Mouse (Mus musculus): ENCODE results near the gene Sel1l. TPM values are rescaled to one million over a fixed set of nuclear protein-coding genes. Genes with fewer than 3 reads are reported as not detected.
A peak's percentile ranks its signal among the peaks of the same experiment; 100 is the strongest.

Sel1l gene
- polyA plus RNA-seq, 1 experiment from 2014 or later, result 94.8 TPM

- H3K9me3 ChIP-seq (ENCODE audit: control insufficient read depth, low read length), result no peaks in the 10 kb centered on the region
- H3K36me3 ChIP-seq (ENCODE audit: control insufficient read depth, insufficient read depth, low read length), result no peaks in the 10 kb centered on the region
- H3K4me1 ChIP-seq (ENCODE audit: control insufficient read depth, insufficient read depth, low read depth, low read length), result peaks cover 17% of the 10 kb centered on the region
- H3K27me3 ChIP-seq (replicated peaks; ENCODE audit: control insufficient read depth, insufficient read depth, low read length), result no peaks in the 10 kb centered on the region
- H3K27ac ChIP-seq (ENCODE audit: low read depth, low read length), result peak overlapping the region; percentile 82
- ATAC-seq, result peak; percentile 67
- peak overlapping the region; percentile 96 for H3K9ac ChIP-seq (ENCODE audit: low read depth, low read length)
- H3K4me3 ChIP-seq (ENCODE audit: low read length), result peak overlapping the region; percentile 97
- whole genome bisulfite sequencing, result 4% methylated on average over 29 of the region's 33 CpGs
- peak overlapping the region; percentile 94 for H3K4me2 ChIP-seq (ENCODE audit: low read length)
Observed at GRCm38 (mm10) chr12:91848394-91849044, 438 bp downstream of the Sel1l start.

- 89% methylated on average over 6 of the region's 6 CpGs for WGBS
- no peak for ATAC-seq
- peaks cover 17% of the 10 kb centered on the region for H3K4me1 ChIP-seq (ENCODE audit: control insufficient read depth, insufficient read depth, low read depth, low read length)
- no peaks in the 10 kb centered on the region for H3K27me3 ChIP-seq (replicated peaks; ENCODE audit: control insufficient read depth, insufficient read depth, low read length)
- H3K4me3 ChIP-seq (ENCODE audit: low read length), result no peak overlapping the region
- peaks cover 3% of the 10 kb centered on the region; the same call in 1 of the 2 replicates for H3K36me3 ChIP-seq (ENCODE audit: control insufficient read depth, insufficient read depth, low read length)
- H3K4me2 ChIP-seq (ENCODE audit: low read length), result no peak overlapping the region
- no peak overlapping the region for H3K9ac ChIP-seq (ENCODE audit: low read depth, low read length)
- H3K9me3 ChIP-seq (ENCODE audit: control insufficient read depth, low read length), result no peaks in the 10 kb centered on the region
- no peak overlapping the region for H3K27ac ChIP-seq (ENCODE audit: low read depth, low read length)
Observed at GRCm38 (mm10) chr12:91846038-91846437, 2.9 kb downstream of the Sel1l start.

GRCm38 (mm10) chr12:91845393-91845792 is 3.6 kb downstream of the Sel1l start:
- H3K36me3 ChIP-seq (ENCODE audit: control insufficient read depth, insufficient read depth, low read length), result peaks cover 9% of the 10 kb centered on the region
- H3K4me1 ChIP-seq (ENCODE audit: control insufficient read depth, insufficient read depth, low read depth, low read length), result peaks cover 17% of the 10 kb centered on the region
- no peaks in the 10 kb centered on the region for H3K27me3 ChIP-seq (replicated peaks; ENCODE audit: control insufficient read depth, insufficient read depth, low read length)
- H3K4me3 ChIP-seq (ENCODE audit: low read length), result no peak overlapping the region
- no peak overlapping the region for H3K4me2 ChIP-seq (ENCODE audit: low read length)
- H3K9ac ChIP-seq (ENCODE audit: low read depth, low read length), result no peak overlapping the region
- no peak for ATAC-seq
- no peaks in the 10 kb centered on the region for H3K9me3 ChIP-seq (ENCODE audit: control insufficient read depth, low read length)
- H3K27ac ChIP-seq (ENCODE audit: low read depth, low read length), result no peak overlapping the region
- WGBS, result 85% methylated on average over 9 of the region's 9 CpGs

- Histone ChIP-seq H3K27me3 (replicated peaks; ENCODE audit: control insufficient read depth, insufficient read depth, low read length) (no peaks in the 10 kb centered on the region), H3K36me3 (ENCODE audit: control insufficient read depth, insufficient read depth, low read length) (peaks cover 15% of the 10 kb centered on the region), H3K27ac (ENCODE audit: low read depth, low read length) (no peak overlapping the region), H3K4me1 (ENCODE audit: control insufficient read depth, insufficient read depth, low read depth, low read length) (peaks cover 17% of the 10 kb centered on the region), H3K4me3 (ENCODE audit: low read length) (no peak overlapping the region), H3K4me2 (ENCODE audit: low read length) (no peak overlapping the region), H3K9ac (ENCODE audit: low read depth, low read length) (no peak overlapping the region), H3K9me3 (ENCODE audit: control insufficient read depth, low read length) (no peaks in the 10 kb centered on the region)
- no peak for ATAC-seq
- 62% methylated on average over 4 of the region's 4 CpGs for WGBS
Observed at GRCm38 (mm10) chr12:91844542-91844941, 4.4 kb downstream of the Sel1l start.

- H3K36me3 ChIP-seq (ENCODE audit: control insufficient read depth, insufficient read depth, low read length), result peaks cover 20% of the 10 kb centered on the region
- no peak for ATAC-seq
- H3K9ac ChIP-seq (ENCODE audit: low read depth, low read length), result no peak overlapping the region
- WGBS, result 92% methylated on average over 13 of the region's 13 CpGs
- H3K4me1 ChIP-seq (ENCODE audit: control insufficient read depth, insufficient read depth, low read depth, low read length), result peaks cover 17% of the 10 kb centered on the region
- H3K27me3 ChIP-seq (replicated peaks; ENCODE audit: control insufficient read depth, insufficient read depth, low read length), result no peaks in the 10 kb centered on the region
- H3K4me2 ChIP-seq (ENCODE audit: low read length), result no peak overlapping the region
- no peaks in the 10 kb centered on the region for H3K9me3 ChIP-seq (ENCODE audit: control insufficient read depth, low read length)
- H3K4me3 ChIP-seq (ENCODE audit: low read length), result no peak overlapping the region
- H3K27ac ChIP-seq (ENCODE audit: low read depth, low read length), result no peak overlapping the region
Observed at GRCm38 (mm10) chr12:91843888-91844287, 5.1 kb downstream of the Sel1l start.

- Histone ChIP-seq H3K27ac (ENCODE audit: low read depth, low read length) (no peak overlapping the region), H3K4me2 (ENCODE audit: low read length) (no peak overlapping the region), H3K4me1 (ENCODE audit: control insufficient read depth, insufficient read depth, low read depth, low read length) (no peaks in the 10 kb centered on the region), H3K9me3 (ENCODE audit: control insufficient read depth, low read length) (no peaks in the 10 kb centered on the region), H3K27me3 (replicated peaks; ENCODE audit: control insufficient read depth, insufficient read depth, low read length) (no peaks in the 10 kb centered on the region), H3K36me3 (ENCODE audit: control insufficient read depth, insufficient read depth, low read length) (peaks cover 33% of the 10 kb centered on the region), H3K4me3 (ENCODE audit: low read length) (no peak overlapping the region), H3K9ac (ENCODE audit: low read depth, low read length) (no peak overlapping the region)
- WGBS, result 93% methylated on average over 6 of the region's 6 CpGs
- ATAC-seq, result no peak
Observed at GRCm38 (mm10) chr12:91841714-91842113, 7.2 kb downstream of the Sel1l start.

- Histone ChIP-seq H3K27me3 (replicated peaks; ENCODE audit: control insufficient read depth, insufficient read depth, low read length) (no peaks in the 10 kb centered on the region), H3K4me1 (ENCODE audit: control insufficient read depth, insufficient read depth, low read depth, low read length) (no peaks in the 10 kb centered on the region)
- no peak for ATAC-seq
Observed at GRCm38 (mm10) chr12:91838261-91838660, 10.7 kb downstream of the Sel1l start.

GRCm38 (mm10) chr12:91837401-91838065 is 11.4 kb downstream of the Sel1l start:
- ATAC-seq, result no peak
- no peak overlapping the region for H3K27ac ChIP-seq (ENCODE audit: low read depth, low read length)
- H3K9ac ChIP-seq (ENCODE audit: low read depth, low read length), result no peak overlapping the region
- WGBS, result 88% methylated on average over 7 of the region's 7 CpGs
- no peaks in the 10 kb centered on the region for H3K4me1 ChIP-seq (ENCODE audit: control insufficient read depth, insufficient read depth, low read depth, low read length)
- peaks cover 52% of the 10 kb centered on the region for H3K36me3 ChIP-seq (ENCODE audit: control insufficient read depth, insufficient read depth, low read length)
- no peaks in the 10 kb centered on the region for H3K9me3 ChIP-seq (ENCODE audit: control insufficient read depth, low read length)
- no peak overlapping the region for H3K4me3 ChIP-seq (ENCODE audit: low read length)
- H3K4me2 ChIP-seq (ENCODE audit: low read length), result no peak overlapping the region
- no peaks in the 10 kb centered on the region for H3K27me3 ChIP-seq (replicated peaks; ENCODE audit: control insufficient read depth, insufficient read depth, low read length)

More at GRCm38 (mm10) chr12:91838261-91838660, 10.7 kb downstream of the Sel1l start:
- no peak overlapping the region for H3K27ac ChIP-seq (ENCODE audit: low read depth, low read length)
- H3K4me2 ChIP-seq (ENCODE audit: low read length), result no peak overlapping the region
- no peak overlapping the region for H3K9ac ChIP-seq (ENCODE audit: low read depth, low read length)
- 84% methylated on average over 7 of the region's 7 CpGs for WGBS
- no peak overlapping the region for H3K4me3 ChIP-seq (ENCODE audit: low read length)
- peaks cover 46% of the 10 kb centered on the region for H3K36me3 ChIP-seq (ENCODE audit: control insufficient read depth, insufficient read depth, low read length)
- H3K9me3 ChIP-seq (ENCODE audit: control insufficient read depth, low read length), result no peaks in the 10 kb centered on the region

GRCm38 (mm10) chr12:91833939-91834333 is 15.0 kb downstream of the Sel1l start:
- H3K9ac ChIP-seq (ENCODE audit: low read depth, low read length), result no peak overlapping the region
- no peak overlapping the region for H3K4me3 ChIP-seq (ENCODE audit: low read length)
- H3K4me2 ChIP-seq (ENCODE audit: low read length), result no peak overlapping the region
- H3K27me3 ChIP-seq (replicated peaks; ENCODE audit: control insufficient read depth, insufficient read depth, low read length), result no peaks in the 10 kb centered on the region
- 64% methylated on average over 5 of the region's 5 CpGs for WGBS
- H3K27ac ChIP-seq (ENCODE audit: low read depth, low read length), result no peak overlapping the region
- peaks cover 47% of the 10 kb centered on the region for H3K36me3 ChIP-seq (ENCODE audit: control insufficient read depth, insufficient read depth, low read length)
- no peaks in the 10 kb centered on the region for H3K9me3 ChIP-seq (ENCODE audit: control insufficient read depth, low read length)
- ATAC-seq, result no peak
- H3K4me1 ChIP-seq (ENCODE audit: control insufficient read depth, insufficient read depth, low read depth, low read length), result no peaks in the 10 kb centered on the region
